Mouse (Mus musculus): ENCODE data around the gene Apela. TPM values are rescaled to one million over a fixed set of nuclear protein-coding genes. Genes with fewer than 3 reads are reported as not detected.

The Apela gene
- polyA plus RNA-seq, 1 experiment, result not detected

DNA sequence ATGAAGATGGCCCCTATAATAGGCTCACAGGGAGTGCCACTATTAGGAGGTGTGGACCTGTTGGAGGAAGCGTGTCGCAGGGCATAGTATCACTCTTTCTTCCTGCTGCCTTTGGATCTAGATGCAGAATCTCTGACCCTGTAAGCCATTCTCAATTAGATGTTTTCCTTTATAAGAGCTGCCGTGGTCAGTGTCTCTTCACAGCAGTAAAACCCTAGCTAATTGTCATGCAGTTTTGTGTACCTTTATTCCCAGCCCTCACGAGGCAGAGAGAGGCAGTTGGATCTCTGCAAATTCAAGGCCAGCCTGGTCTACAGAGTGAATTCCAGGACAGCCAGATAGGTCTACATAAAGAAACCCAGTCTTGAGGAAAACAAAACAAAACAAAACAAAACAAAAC is 25.1 kb upstream of the Apela start:
- H3K36me3 ChIP-seq (replicated peaks; ENCODE audit: low read length), result no peaks in the 10 kb centered on the region
- H3K4me1 ChIP-seq, result no peaks in the 10 kb centered on the region
- TF ChIP-seq GATA1 (IDR thresholded peaks at IDR 0.05; ENCODE audit: borderline replicate concordance, low read length) (no peak), FLI1 (IDR thresholded peaks at IDR 0.05; ENCODE audit: low read length) (no peak)
- H3K27me3 ChIP-seq (replicated peaks), result no peaks in the 10 kb centered on the region
- H3K9me3 ChIP-seq, result peaks cover 3% of the 10 kb centered on the region; the same call in 1 of the 2 replicates
- H3K4me3 ChIP-seq (replicated peaks), result no peak overlapping the region

DNA sequence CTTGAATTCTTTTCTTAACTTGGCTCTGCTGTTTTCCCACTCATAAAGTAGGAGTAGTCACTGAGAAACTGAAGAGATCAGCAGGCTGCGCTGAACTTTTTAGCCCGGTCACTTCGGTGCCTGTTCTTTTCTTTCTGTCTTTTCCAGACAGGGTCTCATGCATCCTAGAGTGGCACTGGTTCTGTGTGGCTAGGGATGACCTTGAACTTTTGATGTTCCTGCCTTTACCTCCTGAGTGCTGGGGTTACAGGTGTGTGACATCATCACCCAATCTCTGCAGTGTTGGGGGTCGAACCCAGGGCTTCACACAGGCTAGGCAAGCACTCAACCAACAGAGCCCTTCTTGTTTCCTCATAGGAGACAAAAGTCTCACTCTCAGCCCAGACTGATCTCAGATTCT is 19.6 kb upstream of the Apela start:
- TF ChIP-seq FLI1 (IDR thresholded peaks at IDR 0.05; ENCODE audit: low read length) (no peak), GATA1 (IDR thresholded peaks at IDR 0.05; ENCODE audit: borderline replicate concordance, low read length) (no peak)
- Histone ChIP-seq H3K36me3 (replicated peaks; ENCODE audit: low read length) (no peaks in the 10 kb centered on the region), H3K4me1 (no peaks in the 10 kb centered on the region), H3K4me3 (replicated peaks) (no peak overlapping the region), H3K9me3 (no peaks in the 10 kb centered on the region), H3K27me3 (replicated peaks) (no peaks in the 10 kb centered on the region)

DNA sequence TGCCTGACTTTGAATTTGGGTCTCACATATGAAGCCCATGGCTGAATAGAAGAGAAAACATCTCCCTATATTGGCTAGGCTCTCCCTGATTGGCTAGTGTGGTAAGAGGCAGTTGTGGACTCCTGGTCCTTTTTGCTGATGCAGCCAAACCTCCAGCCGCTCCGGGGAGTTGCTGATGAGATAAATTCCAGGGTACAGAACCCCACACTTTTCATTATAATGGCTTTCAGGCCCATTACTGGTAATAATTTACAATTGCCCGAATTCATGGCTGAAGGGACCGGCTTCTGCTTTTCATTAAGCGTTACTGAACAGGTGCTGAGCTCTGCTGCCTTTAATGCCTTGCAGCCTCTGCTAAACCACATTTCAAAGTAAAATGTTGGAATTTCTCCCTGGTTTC is 16.8 kb upstream of the Apela start:
- TF ChIP-seq FLI1 (IDR thresholded peaks at IDR 0.05; ENCODE audit: low read length) (no peak), GATA1 (IDR thresholded peaks at IDR 0.05; ENCODE audit: borderline replicate concordance, low read length) (no peak)
- no peaks in the 10 kb centered on the region for H3K27me3 ChIP-seq (replicated peaks)

DNA sequence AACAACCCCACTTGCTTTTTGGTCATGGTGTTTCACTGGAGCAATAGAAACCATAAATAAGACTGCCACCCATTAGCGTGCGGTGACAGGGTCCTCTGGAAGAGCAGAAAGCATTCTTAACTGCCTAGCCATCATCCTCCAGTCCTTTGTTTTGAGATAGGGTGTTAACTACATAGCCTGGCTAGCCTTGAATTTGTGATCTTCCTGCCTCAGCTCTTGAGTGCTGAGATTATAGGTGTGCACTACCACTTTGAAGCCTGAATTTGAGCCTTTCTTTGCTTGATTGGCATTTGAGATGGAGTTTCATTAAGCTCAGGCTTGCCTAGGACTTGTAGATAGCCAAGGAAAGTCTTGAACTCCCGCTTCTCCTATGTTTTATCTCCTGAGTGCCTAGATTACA is 16.4 kb upstream of the Apela start:
- H3K27me3 ChIP-seq (replicated peaks), result no peaks in the 10 kb centered on the region
- no peak overlapping the region for H3K4me3 ChIP-seq (replicated peaks)
- peaks cover 3% of the 10 kb centered on the region; the same call in 1 of the 2 replicates for H3K9me3 ChIP-seq
- TF ChIP-seq FLI1 (IDR thresholded peaks at IDR 0.05; ENCODE audit: low read length), result no peak
- TF ChIP-seq GATA1 (IDR thresholded peaks at IDR 0.05; ENCODE audit: borderline replicate concordance, low read length), result no peak
- no peaks in the 10 kb centered on the region for H3K4me1 ChIP-seq
- no peaks in the 10 kb centered on the region for H3K36me3 ChIP-seq (replicated peaks; ENCODE audit: low read length)

More for the DNA sequence above, 16.8 kb upstream of the Apela start:
- Histone ChIP-seq H3K36me3 (replicated peaks; ENCODE audit: low read length) (no peaks in the 10 kb centered on the region), H3K4me3 (replicated peaks) (no peak overlapping the region), H3K9me3 (peaks cover 3% of the 10 kb centered on the region; the same call in 1 of the 2 replicates), H3K4me1 (no peaks in the 10 kb centered on the region)

DNA sequence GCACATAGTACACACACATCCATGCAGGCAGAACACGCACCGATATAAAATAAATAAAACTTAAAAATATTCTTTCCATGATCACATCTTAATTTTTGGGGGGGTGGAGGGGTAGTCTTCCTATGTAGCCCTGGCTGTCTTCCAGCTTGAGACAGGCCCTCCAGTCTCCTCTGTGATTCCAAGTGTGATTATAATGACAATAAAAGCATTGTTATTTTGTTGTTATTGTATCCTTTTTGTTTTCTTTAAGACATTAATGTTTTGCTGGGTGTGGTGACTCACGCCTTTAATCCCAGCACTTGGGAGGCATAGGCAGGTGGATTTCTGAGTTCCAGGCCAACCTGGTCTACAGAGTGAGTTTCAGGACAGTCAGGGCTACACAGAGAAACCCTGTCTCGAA is 10.7 kb upstream of the Apela start:
- TF ChIP-seq FLI1 (IDR thresholded peaks at IDR 0.05; ENCODE audit: low read length), result no peak
- Histone ChIP-seq H3K4me1 (no peaks in the 10 kb centered on the region), H3K27me3 (replicated peaks) (no peaks in the 10 kb centered on the region), H3K4me3 (replicated peaks) (no peak overlapping the region), H3K36me3 (replicated peaks; ENCODE audit: low read length) (no peaks in the 10 kb centered on the region), H3K9me3 (peaks cover 8% of the 10 kb centered on the region; the same call in 1 of the 2 replicates)

DNA sequence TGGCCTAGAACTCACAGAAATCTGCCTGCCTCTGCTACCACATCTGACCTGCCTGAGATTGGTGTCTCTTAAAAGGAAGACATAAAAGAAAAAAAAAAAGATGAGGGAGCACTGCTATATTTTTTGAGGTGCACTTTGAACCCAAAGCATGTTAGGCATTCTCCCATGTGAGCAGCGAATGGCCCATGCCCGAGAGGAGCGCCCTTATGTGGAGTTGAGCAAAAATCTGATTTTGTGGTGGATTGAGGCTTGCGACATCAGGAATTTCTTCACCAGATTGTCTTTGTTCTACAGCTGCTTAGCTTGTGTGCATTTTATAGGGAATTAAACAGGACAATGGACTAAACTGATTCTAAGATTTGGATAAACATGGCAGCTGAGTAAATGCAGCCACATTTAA is 10.1 kb upstream of the Apela start:
- H3K4me3 ChIP-seq (replicated peaks), result no peak overlapping the region
- peaks cover 8% of the 10 kb centered on the region; the same call in 1 of the 2 replicates for H3K9me3 ChIP-seq
- H3K27me3 ChIP-seq (replicated peaks), result no peaks in the 10 kb centered on the region
- TF ChIP-seq GATA1 (IDR thresholded peaks at IDR 0.05; ENCODE audit: borderline replicate concordance, low read length) (no peak), FLI1 (IDR thresholded peaks at IDR 0.05; ENCODE audit: low read length) (no peak)
- H3K36me3 ChIP-seq (replicated peaks; ENCODE audit: low read length), result no peaks in the 10 kb centered on the region
- no peaks in the 10 kb centered on the region for H3K4me1 ChIP-seq

DNA sequence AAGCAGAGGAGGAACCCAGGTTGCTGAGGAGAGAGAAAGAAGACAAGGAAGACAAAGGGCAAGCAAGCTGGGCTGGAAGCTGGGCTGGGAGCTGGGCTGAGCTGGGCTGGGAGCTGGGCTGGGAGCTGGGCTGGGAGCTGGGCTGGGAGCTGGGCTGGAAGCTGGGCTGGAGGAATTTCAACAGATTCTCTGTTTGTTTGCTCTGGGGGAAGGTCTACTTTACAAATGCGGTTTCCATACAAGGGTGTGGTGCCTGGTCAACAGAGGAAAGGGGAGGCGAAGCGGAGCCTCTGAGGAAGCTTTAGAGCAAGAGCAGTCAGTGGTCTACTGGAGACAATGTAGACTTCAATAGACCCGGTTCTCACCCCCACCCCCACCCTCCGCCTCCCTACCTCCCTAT is 9.4 kb upstream of the Apela start:
- no peak overlapping the region for H3K4me3 ChIP-seq (replicated peaks)
- no peaks in the 10 kb centered on the region for H3K4me1 ChIP-seq
- no peaks in the 10 kb centered on the region for H3K36me3 ChIP-seq (replicated peaks; ENCODE audit: low read length)
- no peak for TF ChIP-seq GATA1 (IDR thresholded peaks at IDR 0.05; ENCODE audit: borderline replicate concordance, low read length)
- no peak for TF ChIP-seq FLI1 (IDR thresholded peaks at IDR 0.05; ENCODE audit: low read length)
- no peaks in the 10 kb centered on the region for H3K27me3 ChIP-seq (replicated peaks)
- peaks cover 8% of the 10 kb centered on the region; the same call in 1 of the 2 replicates for H3K9me3 ChIP-seq

DNA sequence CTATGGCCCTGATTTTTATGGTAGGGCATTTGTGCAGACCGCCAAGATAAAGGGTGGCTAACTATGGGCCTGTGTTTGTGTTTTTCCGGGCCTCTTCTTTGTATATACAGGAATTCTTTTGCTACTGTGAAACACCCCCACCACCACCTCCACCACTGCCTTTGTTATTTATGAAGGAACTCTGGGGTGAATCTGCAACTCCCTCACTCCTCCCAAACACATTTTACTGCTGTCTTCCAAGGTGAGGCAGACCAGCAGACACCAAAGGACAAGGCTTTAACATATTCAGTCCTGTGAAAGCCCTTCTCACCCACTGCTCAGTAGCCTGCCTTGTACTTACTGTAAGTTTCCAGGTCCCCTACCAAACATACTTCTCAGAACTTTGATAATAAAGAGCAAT is 3.0 kb downstream of the Apela start:
- Histone ChIP-seq H3K9me3 (no peaks in the 10 kb centered on the region), H3K27me3 (replicated peaks) (peaks cover 13% of the 10 kb centered on the region), H3K36me3 (replicated peaks; ENCODE audit: low read length) (no peaks in the 10 kb centered on the region), H3K4me1 (peaks cover 3% of the 10 kb centered on the region; the same call in 1 of the 2 replicates), H3K4me3 (replicated peaks) (no peak overlapping the region)
- no peak for TF ChIP-seq GATA1 (IDR thresholded peaks at IDR 0.05; ENCODE audit: borderline replicate concordance, low read length)
- no peak for TF ChIP-seq FLI1 (IDR thresholded peaks at IDR 0.05; ENCODE audit: low read length)

DNA sequence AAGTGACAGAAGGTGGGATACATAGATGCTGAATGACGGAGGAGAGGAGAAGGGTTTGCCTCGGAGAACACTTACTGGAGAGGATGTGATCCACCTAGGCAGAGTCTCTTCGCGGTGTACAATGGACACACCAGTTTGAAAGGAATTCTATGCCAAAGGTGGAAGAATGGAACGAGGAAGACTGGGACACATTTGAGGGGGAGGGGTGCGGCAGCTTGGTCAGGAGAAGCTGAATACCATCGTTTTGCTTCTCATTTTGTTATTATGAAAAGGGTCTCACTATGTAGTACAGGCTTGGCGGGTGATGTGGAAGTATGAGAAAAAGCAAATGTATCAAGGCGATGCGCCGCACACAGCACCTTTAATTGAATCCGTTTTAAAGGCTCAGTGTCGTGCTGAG is 4.1 kb downstream of the Apela start:
- TF ChIP-seq GATA1 (IDR thresholded peaks at IDR 0.05; ENCODE audit: borderline replicate concordance, low read length) (no peak), FLI1 (IDR thresholded peaks at IDR 0.05; ENCODE audit: low read length) (no peak)
- peaks cover 13% of the 10 kb centered on the region for H3K27me3 ChIP-seq (replicated peaks)
- no peaks in the 10 kb centered on the region for H3K9me3 ChIP-seq

DNA sequence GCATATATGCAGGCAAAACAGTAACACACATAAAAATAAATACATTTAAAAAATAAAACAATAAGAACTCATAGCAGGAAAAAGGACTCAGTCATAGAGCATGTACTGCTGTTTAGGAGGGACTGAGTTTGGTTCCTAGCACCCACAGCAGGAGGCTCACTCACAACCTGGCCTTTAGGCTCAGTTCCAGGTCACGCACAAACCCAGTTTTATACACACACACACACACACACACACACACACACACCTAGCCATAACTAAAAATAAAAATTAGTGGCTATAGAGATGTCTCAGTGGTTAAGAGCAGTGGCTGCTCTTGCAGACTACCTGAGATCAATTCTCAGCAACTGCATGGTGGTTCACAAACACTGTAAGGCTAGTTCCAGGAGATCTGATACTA is 5.0 kb downstream of the Apela start:
- no peak for TF ChIP-seq GATA1 (IDR thresholded peaks at IDR 0.05; ENCODE audit: borderline replicate concordance, low read length)
- no peak for TF ChIP-seq FLI1 (IDR thresholded peaks at IDR 0.05; ENCODE audit: low read length)
- Histone ChIP-seq H3K4me3 (replicated peaks) (no peak overlapping the region), H3K4me1 (peaks cover under 1% of the 10 kb centered on the region; the same call in 1 of the 2 replicates), H3K27me3 (replicated peaks) (peaks cover 10% of the 10 kb centered on the region), H3K36me3 (replicated peaks; ENCODE audit: low read length) (no peaks in the 10 kb centered on the region), H3K9me3 (no peaks in the 10 kb centered on the region)

More for the DNA sequence above, 4.1 kb downstream of the Apela start:
- Histone ChIP-seq H3K4me1 (peaks cover 3% of the 10 kb centered on the region; the same call in 1 of the 2 replicates), H3K4me3 (replicated peaks) (no peak overlapping the region), H3K36me3 (replicated peaks; ENCODE audit: low read length) (no peaks in the 10 kb centered on the region)
